Mouse (Mus musculus): ENCODE measurements around the gene Usp2. TPM values are rescaled to one million over a fixed set of nuclear protein-coding genes. Genes with fewer than 3 reads are reported as not detected.

Gene Usp2
- total and polyA plus RNA-seq, 3 experiments = 3.6 to 13.9 TPM; not detected in 1

DNA sequence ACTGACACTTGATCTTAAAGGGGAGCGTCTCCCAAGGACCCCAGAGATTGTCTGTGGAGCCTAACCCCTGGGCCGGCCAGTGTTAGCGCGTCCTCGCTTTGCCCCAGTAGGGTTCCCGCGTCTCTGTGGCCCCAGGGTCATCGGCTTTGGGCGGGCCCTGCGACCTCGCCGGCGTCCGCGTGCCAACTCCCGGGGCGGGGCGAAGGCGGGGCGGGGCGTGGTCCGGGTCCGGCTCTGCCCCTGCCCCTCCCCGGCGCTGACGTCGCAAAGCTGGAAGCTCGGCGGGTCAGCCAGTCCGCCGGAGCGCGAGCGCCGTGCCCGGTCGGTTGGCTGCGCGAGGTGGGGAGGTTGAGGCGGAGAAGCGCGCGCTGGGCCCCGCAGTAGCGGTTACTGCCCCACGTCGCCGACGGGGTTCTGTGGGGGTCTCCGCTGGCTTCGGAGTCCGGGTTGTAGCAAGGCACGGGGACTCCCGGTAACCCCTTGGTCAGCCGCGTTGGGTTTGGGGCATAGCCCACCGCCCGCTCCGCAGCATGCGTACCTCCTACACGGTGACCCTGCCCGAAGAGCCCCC, 17.9 kb downstream of the Usp2 start:
- H3K4me3 ChIP-seq (ENCODE audit: control insufficient read depth in 1 of 2, insufficient read depth in 1 of 2, low read depth in 2 of 2, low read length in 2 of 2) = peak overlapping the region; percentile 61 to 87
- H3K79me2 ChIP-seq (ENCODE audit: control insufficient read depth, insufficient read depth, low read length, poor library complexity) = no peaks in the 10 kb centered on the region; the same call in 1 of the 2 replicates
- H3K4me1 ChIP-seq (ENCODE audit: control insufficient read depth in 1 of 2, insufficient read depth in 2 of 2, low read length in 2 of 2) = peaks cover 0 to 24% of the 10 kb centered on the region in 2 experiments; a peak in 3 of 4 replicates
- peaks cover 0 to 7% of the 10 kb centered on the region in 2 experiments; a peak in 2 of 4 replicates for H3K36me3 ChIP-seq (ENCODE audit: control insufficient read depth in 1 of 2, insufficient read depth in 2 of 2, low read length in 2 of 2)
- peak; percentile 85 for DNase-seq (ENCODE audit: low read depth, low spot score)
- 0 out of 2 replicates have a peak overlapping the region, but pooled peaks have one; percentile 17 for H3K27ac ChIP-seq (ENCODE audit: control insufficient read depth, low read depth, low read length)
- H3K9ac ChIP-seq (ENCODE audit: control insufficient read depth, low read depth, low read length, poor library complexity, severe bottlenecking) = peak overlapping the region; percentile 82
- H3K27me3 ChIP-seq (ENCODE audit: control insufficient read depth in 1 of 2, insufficient read depth in 2 of 2, low read length in 2 of 2) = no peaks in the 10 kb centered on the region
- no peaks in the 10 kb centered on the region for H3K9me3 ChIP-seq (replicated peaks; ENCODE audit: insufficient read depth, low read length)
- TF ChIP-seq MYC (IDR thresholded peaks at IDR 0.05; ENCODE audit: low read depth, low read length) (no peak; the same call in 1 of the 2 replicates), RCOR1 (IDR thresholded peaks at IDR 0.05; ENCODE audit: low read depth, low read length) (no peak), ZMIZ1 (IDR thresholded peaks at IDR 0.05; ENCODE audit: low read depth, low read length) (peak; percentile 50; the same call in 1 of the 2 replicates), POLR2AphosphoS5 (IDR thresholded peaks at IDR 0.05; ENCODE audit: borderline replicate concordance, low read depth, low read length) (no peak), TBP (IDR thresholded peaks at IDR 0.05; ENCODE audit: low read depth, low read length) (no peak), NRF1 (IDR thresholded peaks at IDR 0.05; ENCODE audit: insufficient read depth, low read depth, low read length, poor library complexity, severe bottlenecking) (0 out of 2 replicates have a peak, but pooled peaks have one; percentile 5), UBTF (IDR thresholded peaks at IDR 0.05; ENCODE audit: borderline replicate concordance, insufficient read depth, low read depth, low read length) (no peak), MXI1 (IDR thresholded peaks at IDR 0.05; ENCODE audit: low read depth, low read length) (0 out of 2 replicates have a peak, but pooled peaks have one; percentile 38), KAT2A (conservative IDR thresholded peaks at IDR 0.05; ENCODE audit: low read depth, low read length) (no peak), MAFK (IDR thresholded peaks at IDR 0.05; ENCODE audit: borderline replicate concordance, low read depth, low read length) (no peak), EP300 (IDR thresholded peaks at IDR 0.05; ENCODE audit: low read depth in 1 of 2, low read length in 2 of 2) (no peak), POLR2AphosphoS2 (IDR thresholded peaks at IDR 0.05; ENCODE audit: low read length) (peak; percentile 68; the same call in 1 of the 2 replicates), ZKSCAN1 (IDR thresholded peaks at IDR 0.05; ENCODE audit: low read depth, low read length) (no peak), CTCF (IDR thresholded peaks at IDR 0.05 in 2 of 3, conservative IDR thresholded peaks at IDR 0.05 in 1 of 3; ENCODE audit: control insufficient read depth in 1 of 3, insufficient read depth in 1 of 3, low read depth in 2 of 3, low read length in 3 of 3, poor library complexity in 1 of 3, severe bottlenecking in 1 of 3) (no peak; a peak in 1 of 6 replicates), GATA1 (IDR thresholded peaks at IDR 0.05; ENCODE audit: low read depth, low read length) (no peak), SMC3 (IDR thresholded peaks at IDR 0.05; ENCODE audit: low read depth, low read length) (no peak), MEF2A (IDR thresholded peaks at IDR 0.05; ENCODE audit: extremely low read depth, insufficient replicate concordance, low read depth, low read length, poor library complexity, severe bottlenecking) (no peak), MAX (IDR thresholded peaks at IDR 0.05; ENCODE audit: low read length) (no peak; the same call in 1 of the 2 replicates), NELFE (IDR thresholded peaks at IDR 0.05; ENCODE audit: low read depth, low read length) (peak; percentile 89), GABPA (IDR thresholded peaks at IDR 0.05; ENCODE audit: low read depth, low read length) (no peak), BHLHE40 (IDR thresholded peaks at IDR 0.05; ENCODE audit: borderline replicate concordance, low read depth, low read length) (no peak), E2F4 (IDR thresholded peaks at IDR 0.05; ENCODE audit: borderline replicate concordance, low read depth, low read length) (no peak), ZNF384 (IDR thresholded peaks at IDR 0.05; ENCODE audit: low read depth, low read length) (no peak), ELF1 (IDR thresholded peaks at IDR 0.05; ENCODE audit: low read depth, low read length) (no peak), ETS1 (IDR thresholded peaks at IDR 0.05; ENCODE audit: low read depth, low read length) (0 out of 2 replicates have a peak, but pooled peaks have one; percentile 21), USF2 (IDR thresholded peaks at IDR 0.05; ENCODE audit: borderline replicate concordance in 1 of 2, insufficient read depth in 1 of 2, low read depth in 1 of 2, low read length in 2 of 2) (no peak), TCF12 (IDR thresholded peaks at IDR 0.05; ENCODE audit: low read depth, low read length) (no peak), RAD21 (IDR thresholded peaks at IDR 0.05; ENCODE audit: low read depth, low read length) (no peak), JUND (IDR thresholded peaks at IDR 0.05; ENCODE audit: low read depth, low read length) (no peak), TAL1 (IDR thresholded peaks at IDR 0.05; ENCODE audit: low read length) (no peak), MYB (IDR thresholded peaks at IDR 0.05; ENCODE audit: low read depth, low read length) (no peak), CHD2 (IDR thresholded peaks at IDR 0.05; ENCODE audit: low read length) (no peak), HCFC1 (IDR thresholded peaks at IDR 0.05; ENCODE audit: low read depth, low read length) (no peak), SIN3A (IDR thresholded peaks at IDR 0.05; ENCODE audit: low read length) (no peak), ZC3H11A (IDR thresholded peaks at IDR 0.05; ENCODE audit: low read depth, low read length) (no peak), POLR2A (IDR thresholded peaks at IDR 0.05; ENCODE audit: control insufficient read depth in 1 of 2, insufficient read depth in 1 of 2, low read depth in 1 of 2, low read length in 2 of 2, poor library complexity in 1 of 2) (peak; percentile 73 to 90; a peak in 3 of 4 replicates)

Data from MEL (cell line).